1 mouse cellular context compared by ENCODE assay signal in genomic region chr9:50603998-50604324, GRCm38 (mm10).
TF ChIP-seq lines count a peak whose summit lies in the region.

No protein-coding gene starts in this region.

TF ChIP-seq in CH12.LX, 34 proteins besides CTCF, POLR2A, EP300 and RAD21 (continued from another document):
- TF ChIP-seq MEF2A (IDR thresholded peaks at IDR 0.05; ENCODE audit: borderline replicate concordance, low read depth, low read length) (no peak), MAX (IDR thresholded peaks at IDR 0.05; ENCODE audit: low read length) (no peak), TBP (conservative IDR thresholded peaks at IDR 0.05; ENCODE audit: low read depth, low read length) (no peak), GABPA (IDR thresholded peaks at IDR 0.05; ENCODE audit: insufficient replicate concordance, low read depth, low read length) (no peak), ZKSCAN1 (IDR thresholded peaks at IDR 0.05; ENCODE audit: borderline replicate concordance, low read depth, low read length) (no peak), CHD2 (IDR thresholded peaks at IDR 0.05; ENCODE audit: low read length) (no peak)
